Mouse (Mus musculus): Measurements from ENCODE around the gene Nxn.

GRCm38 (mm10) chr11:76382711-76383324 lies 16.1 kb downstream of the Nxn start:
- no peak for TF ChIP-seq CTCF (IDR thresholded peaks at IDR 0.05; ENCODE audit: low read depth, low read length)
- no peak for TF ChIP-seq POLR2AphosphoS5 (IDR thresholded peaks at IDR 0.05; ENCODE audit: insufficient replicate concordance, low read depth, low read length)
- no peak for TF ChIP-seq TAL1 (conservative IDR thresholded peaks at IDR 0.05; ENCODE audit: low read depth, low read length)
